Mouse (Mus musculus) cerebellum, adult 2 months (tissue): ENCODE results near the gene Hap1. TPM values are rescaled to one million over a fixed set of nuclear protein-coding genes. Genes with fewer than 3 reads are reported as not detected.

ENCODE experiments used
- DNase-seq, 2 experiments: peaks; one replicate each; pipeline ENCODE4 v3.0.0; 2021
- H3K27ac ChIP-seq: fragments of 200-500 bp; 2 replicates; pipeline ENCODE4 v1.5.1; 2012; ENCODE audit warnings: low read length, control low read depth, inconsistent platforms; ENCODE audit not compliant: insufficient read depth
- H3K27me3 ChIP-seq: fragments of 200-500 bp; 2 replicates; pipeline ENCODE4 v1.6.1; 2012; ENCODE audit warnings: inconsistent platforms, mild to moderate bottlenecking, low read length, moderate library complexity; ENCODE audit not compliant: control insufficient read depth, insufficient read depth
- H3K4me1 ChIP-seq: fragments of 200-500 bp; 2 replicates; pipeline ENCODE4 v1.6.1; 2011; ENCODE audit warnings: low read length; ENCODE audit not compliant: control insufficient read depth, insufficient read depth
- H3K4me3 ChIP-seq: fragments of 200-500 bp; replicated peaks from 2 replicates; pipeline ENCODE3; 2011; ENCODE audit warnings: mild to moderate bottlenecking, low read depth, low read length, control low read depth; ENCODE audit not compliant: insufficient read depth
- CTCF ChIP-seq: fragments of 200-500 bp; IDR thresholded peaks from 2 replicates; pipeline ENCODE4 v1.5.1; 2011; ENCODE audit warnings: low read depth, mild to moderate bottlenecking, control low read depth, low read length, moderate library complexity, borderline replicate concordance; ENCODE audit not compliant: insufficient read depth
- POLR2A ChIP-seq: fragments of 200-500 bp; IDR thresholded peaks from 2 replicates; pipeline ENCODE4 v1.6.1; 2011; ENCODE audit warnings: low read length, control low read depth, borderline replicate concordance; ENCODE audit not compliant: insufficient read depth
- WGBS: fragments of 180-500 bp; shearing (Covaris S2); methylation state at CpG from one replicate; pipeline ENCODE4 v1.1.7; 2018; 5-methylcytosine and 5-hydroxymethylcytosine counted together
- polyA plus RNA-seq: library from polyadenylated mRNA; depleted of rRNA; stranded (reverse); fragments of >200 nt; gene quantifications from 2 replicates; pipeline ENCODE4 v1.2.3, GENCODE M21; 2012; rRNA removed

Hap1 gene
- polyA plus RNA-seq, 1 experiment: 107 TPM

- 17% methylated on average over 18 of the region's 18 CpGs for WGBS
- Histone ChIP-seq H3K27me3 (no peaks in the 10 kb centered on the region), H3K27ac (no peak overlapping the region), H3K4me3 (peak overlapping the region; percentile 18), H3K4me1 (no peaks in the 10 kb centered on the region)
- peak; percentile 64 to 83 for DNase-seq
- TF ChIP-seq CTCF (peak; percentile 85), POLR2A (no peak)
Observed at GRCm38 (mm10) chr11:100298274-100299036, 57.5 kb downstream of the Hap1 start.

- no peak for TF ChIP-seq POLR2A
- TF ChIP-seq CTCF: peak; percentile 42
- Histone ChIP-seq H3K27ac (no peak overlapping the region), H3K4me1 (no peaks in the 10 kb centered on the region), H3K4me3 (no peak overlapping the region), H3K27me3 (no peaks in the 10 kb centered on the region)
- DNase-seq: no peak
- 32% methylated on average over 5 of the region's 5 CpGs for WGBS
Observed at GRCm38 (mm10) chr11:100297801-100298200, 58.1 kb downstream of the Hap1 start.

Other genes with a start within 250 kb of the Hap1 start
- gene Krt13, start 234.6 kb downstream of the Hap1 start, polyA plus RNA-seq: not detected in 2 replicates
- gene Krt15, start 220.2 kb downstream of the Hap1 start, polyA plus RNA-seq: 0.08 and 0.35 TPM in 2 replicates
- 0.36 and 0.51 TPM in 2 replicates for gene Krt19, start 207.5 kb downstream of the Hap1 start, polyA plus RNA-seq
- 0.62 and 1.5 TPM in 2 replicates for gene Krt9, start 162.9 kb downstream of the Hap1 start, polyA plus RNA-seq
- gene Krt14, start 148.6 kb downstream of the Hap1 start, polyA plus RNA-seq: 0.11 and 0.13 TPM in 2 replicates
- not detected in 2 replicates for gene Krt16, start 107.2 kb downstream of the Hap1 start, polyA plus RNA-seq
- gene Krt17, start 95.1 kb downstream of the Hap1 start, polyA plus RNA-seq: 0.11 and 0.16 TPM in 2 replicates
- not detected in 2 replicates for gene Krt42, start 86.3 kb downstream of the Hap1 start, polyA plus RNA-seq
- gene Eif1, start 36.2 kb downstream of the Hap1 start, polyA plus RNA-seq: 430 and 502 TPM in 2 replicates
- gene Gast, start 21.7 kb downstream of the Hap1 start, polyA plus RNA-seq: not detected in 2 replicates
- 127 and 162 TPM in 2 replicates for gene Jup, start 41.6 kb upstream of the Hap1 start, polyA plus RNA-seq
- gene P3h4, start 58.7 kb upstream of the Hap1 start, polyA plus RNA-seq: 17.6 and 19.6 TPM in 2 replicates
- 8.0 and 8.6 TPM in 2 replicates for gene Fkbp10, start 59.6 kb upstream of the Hap1 start, polyA plus RNA-seq
- 79.9 and 85.7 TPM in 2 replicates for gene Nt5c3b, start 85.7 kb upstream of the Hap1 start, polyA plus RNA-seq
- 0.46 and 0.49 TPM in 2 replicates for gene Klhl10, start 85.8 kb upstream of the Hap1 start, polyA plus RNA-seq
- 16.1 and 19.1 TPM in 2 replicates for gene Klhl11, start 116.6 kb upstream of the Hap1 start, polyA plus RNA-seq
- gene Acly, start 171.9 kb upstream of the Hap1 start, polyA plus RNA-seq: 155 and 156 TPM in 2 replicates
- gene Ttc25, start 189.5 kb upstream of the Hap1 start, polyA plus RNA-seq: 0.86 and 0.92 TPM in 2 replicates
- gene Cnp, start 218.8 kb upstream of the Hap1 start, polyA plus RNA-seq: 547 and 616 TPM in 2 replicates